ENCODE assay signal across 8 mouse cellular contexts in the genomic region with DNA sequence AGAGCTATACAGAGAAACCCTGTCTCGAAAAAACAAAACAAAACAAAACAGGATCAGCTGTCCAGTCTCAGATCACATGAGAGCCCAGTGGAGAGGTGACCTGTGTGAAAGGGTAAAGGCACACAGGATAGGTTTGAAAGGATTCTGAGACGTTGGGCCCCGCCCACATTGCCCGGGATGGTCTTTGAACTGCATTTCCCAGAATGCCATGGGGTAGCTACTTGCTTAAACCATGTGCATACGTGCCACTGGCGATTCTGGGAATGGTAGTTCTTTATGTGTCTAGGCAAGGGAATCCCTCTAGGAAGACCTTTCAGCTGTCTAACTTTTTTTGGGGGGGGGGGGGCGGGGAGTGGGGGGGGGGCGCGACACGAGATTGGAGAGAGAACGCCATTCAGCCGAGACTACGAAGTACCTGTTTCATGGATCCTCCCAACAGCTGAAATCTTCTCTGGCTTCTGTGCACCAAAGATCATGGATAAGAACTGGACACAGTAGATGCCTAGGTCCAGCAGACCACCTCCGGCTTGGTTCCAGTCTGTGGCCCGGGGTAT. TPM values are rescaled to one million over a fixed set of nuclear protein-coding genes. Genes with fewer than 3 reads are reported as not detected.
A peak's percentile ranks its signal among the peaks of the same experiment; 100 is the strongest.
DNase-seq lines count a peak whose midpoint lies in the region; ATAC-seq and TF ChIP-seq lines count a peak whose summit lies in the region.

TSS of gene Tulp2 (plus strand) at position 504 of the 554 bp plus-strand sequence.

- H3K4me1 ChIP-seq in ES-E14 (ENCODE audit: control insufficient read depth in 2 of 2, insufficient read depth in 2 of 2, low read length in 2 of 2, poor library complexity in 1 of 2) = peaks cover 2 to 6% of the 10 kb centered on the region in 2 experiments; a peak in 1 of 4 replicates
- no peaks in the 10 kb centered on the region for H3K4me1 ChIP-seq in embryonic facial prominence, embryonic 14.5 days (ENCODE audit: control insufficient read depth, insufficient read depth, low read length)
- H3K4me1 ChIP-seq in hindbrain, embryonic 11.5 days (replicated peaks; ENCODE audit: control insufficient read depth, insufficient read depth, low read length) = no peaks in the 10 kb centered on the region

- H3K36me3 ChIP-seq in ES-E14 (ENCODE audit: control insufficient read depth, insufficient read depth, low read length, poor library complexity, severe bottlenecking) = peaks cover 15% of the 10 kb centered on the region; the same call in 1 of the 2 replicates
- no peaks in the 10 kb centered on the region for H3K36me3 ChIP-seq in embryonic facial prominence, embryonic 14.5 days (ENCODE audit: control insufficient read depth, insufficient read depth, low read length)
- no peaks in the 10 kb centered on the region for H3K36me3 ChIP-seq in hindbrain, embryonic 11.5 days (ENCODE audit: control insufficient read depth, insufficient read depth, low read length)

- in situ Hi-C loops in ES-E14 (cut with MboI; ENCODE audit: low sequenced_read_pairs in 2 of 2, unreplicated experiment in 2 of 2) = no loop called here

- no peak within 1 kb of the TSS; the same call in 1 of the 2 replicates for H3K9ac ChIP-seq in ES-E14 (ENCODE audit: insufficient read depth, low read depth, low read length, poor library complexity, severe bottlenecking)
- no peak within 1 kb of the TSS for H3K9ac ChIP-seq in embryonic facial prominence, embryonic 14.5 days (ENCODE audit: low read depth, low read length)
- no peak within 1 kb of the TSS for H3K9ac ChIP-seq in hindbrain, embryonic 11.5 days (ENCODE audit: low read depth, low read length)

- no peak within 1 kb of the TSS for H3K4me3 ChIP-seq in ES-E14 (ENCODE audit: insufficient read depth in 1 of 2, low read depth in 1 of 2, low read length in 2 of 2, poor library complexity in 1 of 2, severe bottlenecking in 1 of 2)
- no peak within 1 kb of the TSS for H3K4me3 ChIP-seq in embryonic facial prominence, embryonic 14.5 days (ENCODE audit: low read depth, low read length)
- no peak within 1 kb of the TSS for H3K4me3 ChIP-seq in hindbrain, embryonic 11.5 days (ENCODE audit: low read depth, low read length)

- H3K4me2 ChIP-seq in embryonic facial prominence, embryonic 14.5 days (ENCODE audit: low read depth, low read length) = no peak within 1 kb of the TSS
- no peak within 1 kb of the TSS for H3K4me2 ChIP-seq in hindbrain, embryonic 11.5 days (replicated peaks; ENCODE audit: low read depth, low read length)

- ATAC-seq in embryonic facial prominence, embryonic 14.5 days (ENCODE audit: low read depth) = peak; percentile 75
- ATAC-seq in hindbrain, embryonic 11.5 days (ENCODE audit: low FRiP score) = peak; percentile 71; the same call in 1 of the 2 replicates

- no peaks in the 10 kb centered on the region for H3K27me3 ChIP-seq in embryonic facial prominence, embryonic 14.5 days (replicated peaks; ENCODE audit: control insufficient read depth, insufficient read depth, low read length)
- H3K27me3 ChIP-seq in hindbrain, embryonic 11.5 days (ENCODE audit: control insufficient read depth, insufficient read depth, low read length) = no peaks in the 10 kb centered on the region

- DNase-seq in 416B (ENCODE audit: low read depth) (peak; percentile 79), ES-E14 (ENCODE audit: low read depth, low spot score) (no peak)
- peak; percentile 77 for DNase-seq in embryonic facial prominence, embryonic 14.5 days (ENCODE audit: low spot score)
- DNase-seq in hindbrain, embryonic 11.5 days (ENCODE audit: low spot score) = peak; percentile 70
- DNase-seq in layer of hippocampus, adult 9-11 months = peak; percentile 74
- peak; percentile 69 for DNase-seq in lung, postnatal 14 days
- peak; percentile 75 for DNase-seq in right cerebral cortex, adult 18-20 months
- DNase-seq in ovary, postnatal 14 days (ENCODE audit: low spot score) = no peak

- H3K27ac ChIP-seq in ES-E14 (ENCODE audit: insufficient read depth, low read depth, low read length, poor library complexity, severe bottlenecking) = no peak within 1 kb of the TSS
- H3K27ac ChIP-seq in embryonic facial prominence, embryonic 14.5 days (replicated peaks; ENCODE audit: low read depth, low read length) = no peak within 1 kb of the TSS
- no peak within 1 kb of the TSS for H3K27ac ChIP-seq in hindbrain, embryonic 11.5 days (ENCODE audit: low read depth, low read length)

- 57% methylated on average over 14 of the region's 15 CpGs for WGBS in embryonic facial prominence, embryonic 14.5 days
- 53% methylated on average over 15 of the region's 15 CpGs for WGBS in hindbrain, embryonic 11.5 days

- H3K9me3 ChIP-seq in ES-E14 (ENCODE audit: control insufficient read depth, insufficient read depth, low read depth, low read length) = no peaks in the 10 kb centered on the region
- H3K9me3 ChIP-seq in embryonic facial prominence, embryonic 14.5 days (ENCODE audit: control insufficient read depth, low read length) = no peaks in the 10 kb centered on the region
- H3K9me3 ChIP-seq in hindbrain, embryonic 11.5 days (ENCODE audit: control insufficient read depth, low read length) = no peaks in the 10 kb centered on the region

TF ChIP-seq in ES-E14, 5 proteins besides CTCF, POLR2A, EP300 and RAD21:
- TF ChIP-seq MAFK (IDR thresholded peaks at IDR 0.05; ENCODE audit: insufficient read depth, low read depth, low read length) (no peak), HCFC1 (IDR thresholded peaks at IDR 0.05; ENCODE audit: borderline replicate concordance, insufficient read depth, low read length) (peak; percentile 99)

RNA-seq across cellular contexts. Expression of gene Tulp2, which starts in this region (rescaled TPM):
- 2.6 TPM in 2 replicates for total RNA-seq in ES-E14 (2012; rRNA removed)
- 1.2 and 1.5 TPM in 2 replicates for polyA plus RNA-seq in embryonic facial prominence, embryonic 14.5 days (2014; fragmentation: Nextera tagmentation; extraction: Ambion mirVana)
- polyA plus RNA-seq in hindbrain, embryonic 11.5 days (2014; fragmentation: Nextera tagmentation; extraction: Ambion mirVana) = 0.40 and 0.54 TPM in 2 replicates

Comparison
In these comparisons a context has a peak if more than half of its experiments do, and no peak if none do; other contexts are left out.
1. Peak in DNase-seq and ATAC-seq in hindbrain, embryonic 11.5 days; RNA of the gene not detected or under 1 TPM.
2. DNase-seq: peak in 416B (single experiment), embryonic facial prominence, embryonic 14.5 days (single experiment), layer of hippocampus, adult 9-11 months (single experiment), lung, postnatal 14 days (single experiment) and right cerebral cortex, adult 18-20 months (single experiment); none in ES-E14 (single experiment) and ovary, postnatal 14 days (single experiment).